Mouse (Mus musculus) brown adipose tissue, adult 24 weeks (tissue): ENCODE measurements around the gene Tnfsf10. TPM values are rescaled to one million over a fixed set of nuclear protein-coding genes. Genes with fewer than 3 reads are reported as not detected.

Source experiments
- H3K27ac ChIP-seq: fragments of 200-500 bp; replicated peaks from 2 replicates; pipeline ENCODE4 v1.5.1; 2012; ENCODE audit warnings: low read depth, mild to moderate bottlenecking, low read length
- H3K4me1 ChIP-seq: fragments of 200-500 bp; 2 replicates; pipeline ENCODE4 v1.6.1; 2012; ENCODE audit warnings: low read length, mixed read lengths; ENCODE audit not compliant: control insufficient read depth, insufficient read depth, insufficient read length
- H3K4me3 ChIP-seq: fragments of 200-500 bp; 2 replicates; pipeline ENCODE4 v1.5.1; 2012; ENCODE audit warnings: low read depth, mild to moderate bottlenecking, low read length, moderate library complexity; ENCODE audit not compliant: insufficient read depth
- polyA plus RNA-seq: library from polyadenylated mRNA; stranded (reverse); fragments of >200 nt; gene quantifications from 2 replicates; pipeline ENCODE4 v1.2.4, GENCODE M21; 2012; ENCODE audit not compliant: missing spikeins, insufficient read depth, insufficient read length

The Tnfsf10 gene
- polyA plus RNA-seq, 1 experiment: 4.5 TPM

DNA sequence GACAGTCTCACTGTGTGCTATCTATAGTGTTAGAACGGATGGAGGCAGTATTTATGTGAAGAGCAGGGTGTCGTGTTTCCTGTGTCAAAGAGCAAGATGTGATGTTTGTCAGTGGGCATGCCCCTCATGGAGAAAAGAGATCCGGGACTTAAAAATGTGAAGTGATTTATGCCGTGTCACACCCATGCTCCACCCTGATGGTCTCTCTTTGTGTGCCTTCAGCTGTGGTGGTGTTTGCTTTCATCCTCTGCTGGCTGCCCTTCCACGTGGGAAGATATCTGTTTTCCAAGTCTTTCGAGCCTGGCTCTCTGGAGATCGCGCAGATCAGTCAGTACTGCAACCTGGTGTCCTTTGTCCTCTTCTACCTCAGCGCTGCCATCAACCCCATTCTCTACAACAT, 57.6 kb downstream of the Tnfsf10 start:
- peaks cover 3% of the 10 kb centered on the region; the same call in 1 of the 2 replicates for H3K4me1 ChIP-seq
- no peak overlapping the region for H3K4me3 ChIP-seq
- H3K27ac ChIP-seq: no peak overlapping the region

DNA sequence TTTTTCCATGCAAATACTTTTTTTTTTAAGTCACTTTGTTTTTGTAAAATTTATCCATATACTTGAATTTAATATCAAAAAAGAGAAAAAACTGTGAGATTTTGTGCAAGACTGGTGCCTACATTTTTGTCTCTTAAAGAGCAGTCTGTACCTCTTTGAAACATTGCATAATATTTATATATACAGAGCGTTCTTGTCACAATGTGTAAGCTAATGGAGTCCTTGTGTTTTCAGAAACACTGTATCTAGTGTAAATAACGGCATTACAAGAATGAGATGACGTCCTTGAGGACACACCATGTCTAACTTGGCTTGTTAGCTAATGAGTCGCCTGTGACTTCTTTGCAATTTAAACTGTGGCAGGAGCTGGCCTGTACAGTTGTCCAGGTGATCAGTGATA, 61.1 kb downstream of the Tnfsf10 start:
- H3K4me1 ChIP-seq: no peaks in the 10 kb centered on the region
- H3K4me3 ChIP-seq: no peak overlapping the region
- no peak overlapping the region for H3K27ac ChIP-seq

DNA sequence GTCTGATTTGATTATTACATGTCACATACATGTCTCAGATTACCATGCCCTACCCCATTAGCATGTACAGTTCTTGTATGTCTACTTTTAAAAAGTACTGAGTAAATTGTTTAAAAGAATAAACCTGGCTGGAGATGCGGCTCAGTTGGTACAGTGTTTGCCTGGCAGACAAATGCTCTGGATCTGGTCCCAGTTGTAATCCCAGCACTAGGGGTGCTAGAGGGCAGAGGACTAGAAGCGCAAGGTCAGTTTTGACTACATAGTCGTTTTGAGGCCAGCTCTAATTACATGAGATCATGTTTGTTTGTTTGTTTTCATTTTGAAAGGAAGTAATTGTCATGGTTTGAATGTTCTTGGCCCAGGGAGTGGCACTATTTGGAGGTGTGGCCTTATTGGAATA, 68.0 kb downstream of the Tnfsf10 start:
- Histone ChIP-seq H3K4me3 (no peak overlapping the region), H3K4me1 (no peaks in the 10 kb centered on the region), H3K27ac (no peak overlapping the region)

DNA sequence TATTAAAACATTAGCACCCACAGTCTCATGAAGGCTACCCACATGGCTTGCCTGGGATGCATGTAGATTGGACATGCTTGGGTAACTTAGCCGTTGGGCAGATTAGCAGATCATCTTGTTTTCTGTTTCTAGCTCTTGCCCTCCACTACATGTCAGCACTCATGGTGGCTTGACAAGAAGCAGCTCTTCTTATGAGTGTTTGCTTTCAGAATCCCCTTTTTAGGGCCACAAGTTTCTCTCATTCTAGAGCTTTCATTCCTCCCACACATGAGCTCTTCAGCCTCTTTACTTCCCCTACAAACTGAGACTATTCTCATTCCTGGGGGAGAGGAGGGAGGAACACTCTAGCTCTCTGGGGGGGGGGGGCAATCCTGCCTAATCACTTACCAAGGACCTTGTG, 73.1 kb downstream of the Tnfsf10 start:
- no peaks in the 10 kb centered on the region for H3K4me1 ChIP-seq
- no peak overlapping the region for H3K27ac ChIP-seq
- no peak overlapping the region for H3K4me3 ChIP-seq

Other genes with a start within 250 kb of the Tnfsf10 start
- 0.79 TPM in 1 of 2 replicates, not detected in the other for gene Ect2, start 163.2 kb upstream of the Tnfsf10 start, polyA plus RNA-seq
- gene Nceh1, start 134.1 kb upstream of the Tnfsf10 start, polyA plus RNA-seq: 2.2 and 2.4 TPM in 2 replicates
- not detected in 2 replicates for gene Ghsr, start 54.3 kb downstream of the Tnfsf10 start, polyA plus RNA-seq